In genomic region chr14:34311021-34311631, GRCm38 (mm10) we compare ENCODE assay signal across 9 mouse cellular contexts. TPM values are rescaled to one million over a fixed set of nuclear protein-coding genes. Genes with fewer than 3 reads are reported as not detected.
DNase-seq lines count a peak whose midpoint lies in the region; ATAC-seq and TF ChIP-seq lines count a peak whose summit lies in the region.
"Had no signal": no experiment of that assay in that cellular context is flagged by ENCODE, and none has a peak within 500 bp of the region (broad histone marks: within the 10 kb centered on the region; RNA-seq: fewer than 3 reads in every experiment).

No protein-coding gene starts in this region.

- WGBS in embryonic facial prominence, embryonic 12.5 days, result under 1% methylated on average over 46 of the region's 47 CpGs
- WGBS in heart, adult 2 months, result under 1% methylated on average over 47 of the region's 47 CpGs
- WGBS in liver, embryonic 13.5 days (ENCODE audit: insufficient replicate concordance), result under 1% methylated on average over 47 of the region's 47 CpGs

- DNase-seq in 3T3-L1 (ENCODE audit: low read depth, low spot score), result peak; percentile 42
- peak; percentile 80 for DNase-seq in adrenal gland, adult 2 months
- DNase-seq in heart, adult 2 months, result peak; percentile 74 to 75
- peak; percentile 66 for DNase-seq in kidney, adult 18-20 months
- peak; percentile 50 for DNase-seq in liver, embryonic 13.5 days
- peak; percentile 49 for DNase-seq in splenic B cell, adult 2 months (ENCODE audit: low read depth, low spot score)

- TF ChIP-seq CTCF in heart, adult 2 months (IDR thresholded peaks at IDR 0.05), result no peak

- peak overlapping the region; percentile 80 for H3K4me3 ChIP-seq in embryonic facial prominence, embryonic 12.5 days
- peak overlapping the region; percentile 84 for H3K4me3 ChIP-seq in heart, adult 2 months
- peak overlapping the region; percentile 81 for H3K4me3 ChIP-seq in liver, embryonic 13.5 days (replicated peaks)
- H3K4me3 ChIP-seq in myocyte, result peak overlapping the region; percentile 65

- H3K9me3 ChIP-seq in embryonic facial prominence, embryonic 12.5 days, result no peaks in the 10 kb centered on the region
- no peaks in the 10 kb centered on the region for H3K9me3 ChIP-seq in liver, embryonic 13.5 days (replicated peaks)

- intact Hi-C loops in heart, adult 2 months (cut with DNase I), result loop anchor here (2.0 to 10.0 kb wide), 4 partner anchors 39 to 364 kb away; partner anchors contain the start of gene Wapl

- peak overlapping the region; percentile 98 for H3K9ac ChIP-seq in embryonic facial prominence, embryonic 12.5 days
- peak overlapping the region; percentile 96 for H3K9ac ChIP-seq in heart, adult 2 months (ENCODE audit: low read depth, low read length)
- H3K9ac ChIP-seq in liver, embryonic 13.5 days, result peak overlapping the region; percentile 89

- H3K4me1 ChIP-seq in embryonic facial prominence, embryonic 12.5 days, result peaks cover 15% of the 10 kb centered on the region
- peaks cover 4% of the 10 kb centered on the region for H3K4me1 ChIP-seq in heart, adult 2 months (ENCODE audit: control insufficient read depth, insufficient read depth, low read length)
- peaks cover 38% of the 10 kb centered on the region for H3K4me1 ChIP-seq in liver, embryonic 13.5 days (replicated peaks)

- no peaks in the 10 kb centered on the region for H3K27me3 ChIP-seq in embryonic facial prominence, embryonic 12.5 days
- no peaks in the 10 kb centered on the region for H3K27me3 ChIP-seq in heart, adult 2 months (ENCODE audit: control insufficient read depth, insufficient read depth, low read length)
- no peaks in the 10 kb centered on the region for H3K27me3 ChIP-seq in liver, embryonic 13.5 days
- H3K27me3 ChIP-seq in myocyte (ENCODE audit: control insufficient read depth, insufficient read depth, insufficient read length), result no peaks in the 10 kb centered on the region
- H3K27me3 ChIP-seq in splenic B cell, adult 2 months (ENCODE audit: control insufficient read depth, insufficient read depth, low read length, poor library complexity, severe bottlenecking), result no peaks in the 10 kb centered on the region

- ATAC-seq in embryonic facial prominence, embryonic 12.5 days (ENCODE audit: insufficient number of reproducible peaks, insufficient read depth, low FRiP score, low TSS enrichment), result no peak
- ATAC-seq in liver, embryonic 13.5 days (ENCODE audit: low read depth), result 0 out of 2 replicates have a peak, but pooled peaks have one; percentile 2

- peak overlapping the region; percentile 54 for H3ac ChIP-seq in myocyte (ENCODE audit: control insufficient read depth, insufficient read length)

- peak overlapping the region; percentile 74 for H3K4me2 ChIP-seq in embryonic facial prominence, embryonic 12.5 days (replicated peaks)
- H3K4me2 ChIP-seq in liver, embryonic 13.5 days, result peak overlapping the region; percentile 99
- peak overlapping the region; percentile 76 for H3K4me2 ChIP-seq in myocyte (ENCODE audit: low read depth)

- no peaks in the 10 kb centered on the region for H3K36me3 ChIP-seq in embryonic facial prominence, embryonic 12.5 days
- peaks cover 24% of the 10 kb centered on the region for H3K36me3 ChIP-seq in heart, adult 2 months (ENCODE audit: control insufficient read depth, insufficient read depth, low read length)
- no peaks in the 10 kb centered on the region for H3K36me3 ChIP-seq in liver, embryonic 13.5 days
- H3K36me3 ChIP-seq in myocyte (ENCODE audit: control insufficient read depth, insufficient read depth), result peaks cover 12% of the 10 kb centered on the region
- H3K36me3 ChIP-seq in splenic B cell, adult 2 months (ENCODE audit: control insufficient read depth, insufficient read depth, low read length, poor library complexity, severe bottlenecking), result 0 out of 2 replicates have a peak, but pooled peaks cover 2% of the 10 kb centered on the region

- H3K27ac ChIP-seq in embryonic facial prominence, embryonic 12.5 days, result peak overlapping the region; percentile 96
- H3K27ac ChIP-seq in heart, adult 2 months, result peak overlapping the region; percentile 94
- peak overlapping the region; percentile 90 for H3K27ac ChIP-seq in liver, embryonic 13.5 days

- H3K79me2 ChIP-seq in heart, adult 2 months (replicated peaks; ENCODE audit: control insufficient read depth, insufficient read depth, low read length), result peaks cover 5% of the 10 kb centered on the region
- H3K79me2 ChIP-seq in myocyte (ENCODE audit: control insufficient read depth, insufficient read depth), result peaks cover 52% of the 10 kb centered on the region

- no peak for TF ChIP-seq EP300 in heart, adult 2 months (IDR thresholded peaks at IDR 0.05; ENCODE audit: insufficient read depth, low read depth, low read length)

- no peak for TF ChIP-seq POLR2A in heart, adult 2 months (IDR thresholded peaks at IDR 0.05; ENCODE audit: insufficient read depth, low read depth, low read length)
- no peak for TF ChIP-seq POLR2A in myocyte (IDR thresholded peaks at IDR 0.05; ENCODE audit: insufficient read length, low read depth)

TF ChIP-seq in myocyte, 11 proteins besides CTCF, POLR2A, EP300 and RAD21:
- no peak for TF ChIP-seq CEBPB (IDR thresholded peaks at IDR 0.05; ENCODE audit: insufficient read depth, poor library complexity, severe bottlenecking)
- TF ChIP-seq MYOG (IDR thresholded peaks at IDR 0.05; ENCODE audit: control insufficient read depth in 1 of 3, insufficient read depth in 1 of 3, insufficient read length in 2 of 3, low read depth in 2 of 3), result peak in 1 of 3 experiments; percentile 9
- no peak for TF ChIP-seq MAX (IDR thresholded peaks at IDR 0.05; ENCODE audit: low read depth)
TF ChIP-seq in myocyte: peak in this region for 1.

RNA-seq across cellular contexts. Expression of gene Glud1, which starts 0.6 kb away (rescaled TPM):
- 100 to 1,000 TPM; 152 to 249 TPM for total RNA-seq in adrenal gland, adult 2 months (2021)
- polyA plus RNA-seq in adrenal gland, adult 2 months (2012; rRNA removed), result 184 and 207 TPM in 2 replicates
- polyA plus RNA-seq in embryonic facial prominence, embryonic 12.5 days (2016; fragmentation: Nextera tagmentation; extraction: Ambion mirVana), result 102 and 103 TPM in 2 replicates
- total RNA-seq in heart, adult 2 months (2021), result 100 to 1,000 TPM; 127 to 148 TPM
- 52.1 and 73.2 TPM in 2 replicates for polyA plus RNA-seq in heart, adult 2 months (2012; rRNA removed)
- 127 and 130 TPM in 2 replicates for polyA plus RNA-seq in liver, embryonic 13.5 days (2015; fragmentation: Nextera tagmentation; extraction: Ambion mirVana)
- polyA plus RNA-seq in myocyte (2012; fragmentation: generic; extraction: Trizol), result 95.8 TPM

RNA-seq across cellular contexts. Expression of gene Shld2, which starts 0.8 kb away (rescaled TPM):
- total RNA-seq in adrenal gland, adult 2 months (2021), result 1 to 10 TPM; 7.6 to 9.2 TPM
- 1.4 and 1.5 TPM in 2 replicates for polyA plus RNA-seq in adrenal gland, adult 2 months (2012; rRNA removed)
- polyA plus RNA-seq in embryonic facial prominence, embryonic 12.5 days (2016; fragmentation: Nextera tagmentation; extraction: Ambion mirVana), result 17.0 and 17.9 TPM in 2 replicates
- 1 to 10 TPM; 7.8 to 9.9 TPM for total RNA-seq in heart, adult 2 months (2021)
- 2.4 and 3.5 TPM in 2 replicates for polyA plus RNA-seq in heart, adult 2 months (2012; rRNA removed)
- 7.2 and 8.0 TPM in 2 replicates for polyA plus RNA-seq in liver, embryonic 13.5 days (2015; fragmentation: Nextera tagmentation; extraction: Ambion mirVana)
- 2.6 TPM for polyA plus RNA-seq in myocyte (2012; fragmentation: generic; extraction: Trizol)

RNA-seq across cellular contexts. Expression of gene Fam25c, which starts 44.1 kb away (rescaled TPM):
- not detected for total RNA-seq in adrenal gland, adult 2 months (2021)
- polyA plus RNA-seq in adrenal gland, adult 2 months (2012; rRNA removed), result not detected in 2 replicates
- polyA plus RNA-seq in embryonic facial prominence, embryonic 12.5 days (2016; fragmentation: Nextera tagmentation; extraction: Ambion mirVana), result not detected in 2 replicates
- total RNA-seq in heart, adult 2 months (2021), result not detected
- not detected in 2 replicates for polyA plus RNA-seq in heart, adult 2 months (2012; rRNA removed)
- polyA plus RNA-seq in liver, embryonic 13.5 days (2015; fragmentation: Nextera tagmentation; extraction: Ambion mirVana), result not detected in 2 replicates
- polyA plus RNA-seq in myocyte (2012; fragmentation: generic; extraction: Trizol), result not detected
- total RNA-seq: adrenal gland, adult 18-20 months had no signal
